Mouse (Mus musculus) adrenal gland, adult 18-20 months (tissue): Measurements from ENCODE around the gene Alkbh1. TPM values are rescaled to one million over a fixed set of nuclear protein-coding genes. Genes with fewer than 3 reads are reported as not detected.
A peak's percentile ranks its signal among the peaks of the same experiment; 100 is the strongest.

Experiments used
- DNase-seq, 2 experiments: peaks; one replicate each; pipeline ENCODE4 v3.0.0; 2021 to 2022; ENCODE audit warnings: low spot score in 2 of 2
- total RNA-seq, 2 experiments: library from RNA; stranded (reverse); gene quantifications; 1 replicate in 1 of 2; 2 replicates in 1 of 2; pipeline ENCODE4 v1.2.3; 2021

Gene Alkbh1
- total RNA-seq, 2 experiments from 2014 or later = 24.9 to 25.1 TPM

DNA sequence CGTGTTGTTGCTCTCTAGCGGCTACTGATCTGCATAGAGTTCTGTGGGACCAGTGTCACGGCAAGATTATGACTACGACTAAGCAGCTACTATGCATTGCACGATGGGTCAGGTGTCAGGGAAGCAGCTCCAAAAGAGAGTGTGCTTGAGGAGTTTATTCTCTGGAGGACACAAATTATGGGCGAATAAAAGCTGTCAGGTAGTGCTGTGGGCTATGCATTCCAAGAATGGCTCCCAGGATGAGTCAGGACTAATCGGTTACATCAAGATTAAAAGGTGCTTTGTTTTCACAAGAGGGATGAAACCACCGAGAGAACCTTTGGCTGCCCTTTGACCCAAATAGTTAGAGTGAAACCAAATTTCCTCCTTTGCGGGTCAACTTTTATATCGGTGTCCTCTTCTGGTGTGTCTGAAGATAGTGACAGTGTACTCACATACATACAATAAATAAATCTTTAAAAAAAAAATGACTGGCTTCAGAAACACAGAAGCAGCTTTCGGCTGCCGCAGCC, 23.8 kb downstream of the Alkbh1 start:
- no peak for DNase-seq

DNA sequence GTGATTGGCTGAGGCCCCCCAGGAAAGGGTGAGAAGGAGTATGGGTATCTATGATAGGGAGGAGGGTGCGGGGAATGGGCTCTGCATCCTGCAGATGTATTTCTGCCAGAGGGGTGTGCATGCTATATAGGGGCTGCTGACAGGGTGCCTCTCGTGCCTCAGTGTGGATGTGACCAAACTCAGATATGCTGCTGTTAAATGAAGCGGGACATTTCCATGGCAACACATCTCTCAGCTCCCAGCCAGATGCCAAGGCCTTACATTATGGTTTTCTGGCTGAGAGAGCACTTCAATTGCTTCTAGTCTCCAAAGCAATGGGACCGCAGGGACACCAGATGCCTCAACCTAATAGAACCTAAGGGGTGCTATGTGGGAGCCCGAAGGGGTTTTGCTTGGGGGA, 24.9 kb downstream of the Alkbh1 start:
- no peak for DNase-seq

DNA sequence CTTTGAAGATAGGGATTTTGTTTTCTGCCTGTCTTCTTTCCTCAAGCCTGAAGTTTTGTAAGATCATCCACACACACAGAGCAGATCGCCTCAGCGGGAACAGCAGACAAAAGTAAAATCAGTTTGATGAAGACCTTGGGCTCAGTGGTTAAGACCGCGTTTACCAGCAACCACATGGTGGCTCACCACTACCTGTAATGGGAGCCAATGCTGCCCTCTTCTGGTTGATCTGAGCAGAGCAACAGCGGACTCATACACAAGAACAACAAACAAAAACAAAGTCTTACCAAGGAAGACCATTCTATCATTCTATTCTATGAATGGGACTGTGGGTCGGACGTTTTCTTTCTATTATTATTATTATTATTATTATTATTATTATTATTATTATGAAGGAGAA, 27.1 kb downstream of the Alkbh1 start:
- DNase-seq = peak; percentile 56 to 64

DNA sequence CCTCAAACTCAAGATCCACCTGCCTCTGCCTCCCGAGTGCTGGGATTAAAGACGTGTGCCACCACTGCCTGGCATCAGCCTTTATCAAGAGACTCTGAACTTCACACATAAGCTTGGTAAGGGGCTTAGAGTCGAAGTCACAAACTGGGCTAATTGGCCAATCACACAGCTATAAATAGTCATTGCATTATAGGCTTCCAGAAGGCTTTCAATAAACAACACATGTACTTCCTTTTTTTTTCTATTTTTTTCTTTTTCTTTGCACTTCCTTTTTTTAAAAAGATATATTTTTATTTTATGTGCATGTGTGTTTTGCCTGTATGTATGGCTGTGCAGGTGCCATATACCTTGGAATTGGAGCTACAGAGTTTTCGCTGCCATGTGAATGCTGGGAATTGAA, 28.5 kb downstream of the Alkbh1 start:
- DNase-seq = no peak

DNA sequence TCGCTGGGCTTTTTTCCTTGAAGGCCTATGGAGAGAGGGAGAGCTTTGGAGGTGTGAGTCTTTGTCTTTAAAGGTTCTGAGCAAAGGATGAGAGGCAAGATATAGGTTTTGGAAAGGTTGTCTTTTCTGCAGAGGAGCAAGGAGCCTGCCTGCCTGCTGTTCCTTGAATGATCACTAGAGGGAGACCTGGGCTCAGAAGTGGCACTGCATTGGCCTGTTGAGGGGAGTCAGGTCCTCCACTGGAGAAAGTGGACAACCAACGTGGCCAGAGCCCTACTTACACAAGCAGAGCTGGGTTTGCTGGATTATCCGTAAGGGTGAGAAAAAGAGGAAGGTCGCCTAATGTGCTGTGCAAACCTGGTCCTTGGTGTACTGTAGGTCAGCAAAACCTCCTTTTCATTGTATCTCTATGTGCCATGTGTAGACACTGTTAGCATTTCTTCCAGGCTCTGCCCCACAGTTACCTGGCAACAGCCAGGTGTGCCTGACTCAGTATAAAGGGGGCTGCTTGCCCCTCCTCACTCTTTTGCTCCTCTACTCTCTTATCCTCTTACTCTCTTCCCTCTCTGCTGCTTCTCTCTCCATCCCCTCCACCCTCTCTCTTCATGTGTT, 30.5 kb downstream of the Alkbh1 start:
- DNase-seq = peak; percentile 73 to 74

DNA sequence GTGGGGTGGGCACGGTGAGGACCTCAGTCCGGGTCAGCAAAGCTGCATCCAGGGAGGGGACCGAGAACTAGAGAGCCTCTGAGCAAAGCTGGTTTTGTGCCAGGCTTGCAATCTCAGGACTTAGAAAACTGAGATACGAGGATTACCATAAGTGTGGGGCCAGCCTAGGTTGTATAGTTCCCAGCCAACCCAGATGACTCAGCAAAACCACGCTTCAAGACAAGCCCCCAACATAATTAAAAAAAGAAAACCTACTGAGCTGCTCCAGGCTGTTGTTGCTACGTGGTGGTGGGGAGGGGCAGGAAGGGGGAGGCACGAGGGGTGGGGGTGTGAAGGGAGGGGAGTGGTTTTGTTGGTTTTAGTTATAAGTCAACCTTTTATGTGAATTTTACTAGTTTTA, 32.8 kb downstream of the Alkbh1 start:
- DNase-seq = no peak

DNA sequence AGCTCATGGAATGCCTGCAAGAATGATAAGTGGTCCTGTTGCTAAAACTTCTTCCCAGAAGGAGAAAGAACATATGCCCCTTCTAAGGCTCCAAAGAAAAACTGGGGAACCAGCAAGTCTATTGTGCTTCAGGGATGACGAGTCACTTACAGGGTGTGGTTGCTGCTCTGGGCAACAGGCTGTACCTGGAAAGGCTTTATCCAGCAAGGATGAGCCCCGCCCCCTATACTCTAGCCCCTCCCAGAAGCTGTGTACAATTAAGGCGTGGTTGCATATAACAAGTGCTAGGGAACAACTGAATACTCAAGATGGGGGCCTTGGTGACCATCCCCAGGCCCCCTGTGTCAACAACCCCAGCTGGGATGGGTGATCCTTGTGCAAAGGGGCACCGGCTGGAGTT, 34.7 kb downstream of the Alkbh1 start:
- no peak for DNase-seq

DNA sequence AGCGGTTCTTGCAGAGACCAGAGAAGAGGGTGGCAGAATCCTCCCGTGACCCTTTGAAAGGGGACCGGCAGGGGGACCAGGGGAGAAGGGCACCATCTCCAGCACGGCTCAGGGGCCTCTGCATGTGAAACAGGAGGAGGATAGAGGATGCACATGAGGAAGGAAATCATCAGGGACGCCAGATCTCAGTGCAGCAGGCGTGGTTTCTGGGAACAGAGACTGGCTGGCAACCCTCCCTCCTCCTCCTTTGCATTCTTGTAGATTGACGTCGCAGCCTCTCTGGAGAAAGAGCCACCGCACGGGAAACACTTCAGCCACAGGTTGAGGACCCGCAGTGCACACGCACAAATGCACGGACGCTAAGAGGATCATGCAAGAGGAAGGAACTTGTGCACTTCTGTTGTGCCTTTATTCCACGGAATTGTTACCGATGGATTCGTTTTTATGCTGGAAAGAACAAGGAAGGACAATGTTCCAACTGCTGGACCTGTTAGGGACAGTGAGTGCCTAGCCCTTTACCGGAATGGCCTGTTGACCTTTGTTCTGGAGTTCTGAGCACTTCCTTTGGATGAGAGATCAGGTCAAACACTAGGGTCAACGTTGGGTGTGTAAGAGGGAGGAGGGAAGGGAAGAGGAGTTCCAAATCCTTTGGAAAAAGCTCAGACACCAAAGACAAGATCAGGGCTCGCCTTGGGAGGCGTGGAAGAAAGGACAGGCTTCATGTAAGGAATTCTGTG, 35.8 kb downstream of the Alkbh1 start:
- DNase-seq = peak; percentile 40 to 57

DNA sequence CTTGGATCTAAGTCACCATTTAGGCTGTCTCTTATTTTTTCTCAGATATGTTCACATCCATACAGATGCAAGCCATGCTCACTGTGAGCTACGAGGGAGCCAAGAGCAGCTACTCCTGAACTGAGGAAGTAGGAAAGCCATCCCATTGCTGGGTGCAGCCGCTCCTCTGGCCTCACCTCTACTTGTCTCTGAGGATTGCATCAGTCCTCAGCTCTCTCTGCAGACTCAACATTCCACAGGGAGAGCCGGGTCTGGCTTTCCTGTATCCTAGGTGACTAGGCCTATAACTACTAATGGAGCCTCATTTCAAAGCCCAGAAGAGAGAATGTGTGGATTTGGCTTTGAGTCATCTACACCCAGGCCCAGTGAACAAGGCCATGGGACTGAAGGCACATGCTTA, 38.1 kb downstream of the Alkbh1 start:
- DNase-seq = no peak

DNA sequence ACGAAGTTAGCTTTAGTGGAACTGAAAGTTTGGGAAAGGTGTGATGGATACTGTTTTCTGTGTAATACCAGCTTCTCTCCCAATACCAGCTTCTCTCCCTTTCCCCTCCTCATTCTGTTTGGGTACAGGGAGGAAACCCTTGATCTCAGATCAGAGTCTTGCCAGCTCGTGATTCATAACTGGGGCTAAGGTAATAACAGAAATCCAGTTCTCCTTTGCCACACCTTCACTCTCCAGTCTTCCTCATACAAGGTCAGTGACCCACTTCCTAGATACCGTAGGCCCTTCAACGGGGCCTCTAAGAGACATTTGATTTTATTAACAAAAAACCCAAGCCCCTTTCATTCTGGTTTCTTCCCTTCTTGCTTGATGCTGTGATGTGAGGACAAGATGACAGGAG, 38.7 kb downstream of the Alkbh1 start:
- no peak for DNase-seq

DNA sequence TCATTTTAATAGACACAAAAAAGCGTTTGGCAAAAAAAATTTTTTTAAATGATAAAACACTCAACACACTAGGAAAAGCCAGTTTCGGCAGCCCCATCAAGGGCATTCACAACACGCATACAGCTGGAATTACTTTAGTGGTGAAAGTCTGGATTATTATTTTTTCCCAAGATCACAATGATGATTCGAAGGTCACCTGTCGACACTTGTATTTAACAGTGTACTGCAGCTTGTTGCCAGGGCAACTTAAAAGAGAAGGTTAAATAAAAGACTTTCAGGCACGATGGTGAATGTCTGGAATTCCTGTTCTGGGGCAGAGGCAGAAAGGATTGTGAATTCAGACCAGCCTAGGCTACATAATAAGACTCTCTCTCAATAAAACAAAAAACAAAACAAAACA, 41.9 kb downstream of the Alkbh1 start:
- DNase-seq = no peak

DNA sequence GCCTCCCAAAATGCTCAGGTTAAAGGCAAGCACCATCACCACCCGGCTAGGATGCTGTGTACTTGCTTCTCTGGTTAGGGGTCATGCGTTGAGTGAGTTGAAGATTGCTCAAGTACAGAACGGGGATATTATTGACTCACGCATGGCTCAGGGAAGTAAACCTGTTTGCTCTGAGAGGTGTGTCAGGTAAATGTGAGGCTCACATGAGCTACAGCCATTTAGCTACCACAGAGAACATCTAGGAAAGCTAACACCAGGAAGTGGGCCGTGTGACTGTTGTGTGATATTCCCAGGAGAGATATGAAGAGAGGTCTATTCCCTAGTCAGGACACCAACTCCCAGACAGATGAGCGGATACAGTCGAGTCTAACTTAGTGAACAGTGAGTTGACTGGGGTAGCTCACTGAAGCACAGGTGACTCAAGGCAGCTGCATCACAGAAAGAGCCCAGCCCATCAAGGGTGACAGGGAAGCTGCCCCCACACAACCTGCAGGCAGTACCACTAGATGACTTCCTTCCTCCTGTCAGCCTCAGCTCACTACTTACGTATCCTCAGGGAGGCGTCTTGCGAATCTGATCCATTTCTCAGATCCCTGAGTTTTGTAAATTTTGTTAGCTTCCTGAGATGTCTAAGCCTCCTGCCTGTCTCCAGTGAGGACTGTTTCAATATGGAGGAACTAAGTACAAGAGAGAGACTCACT, 44.5 kb downstream of the Alkbh1 start:
- no peak for DNase-seq

DNA sequence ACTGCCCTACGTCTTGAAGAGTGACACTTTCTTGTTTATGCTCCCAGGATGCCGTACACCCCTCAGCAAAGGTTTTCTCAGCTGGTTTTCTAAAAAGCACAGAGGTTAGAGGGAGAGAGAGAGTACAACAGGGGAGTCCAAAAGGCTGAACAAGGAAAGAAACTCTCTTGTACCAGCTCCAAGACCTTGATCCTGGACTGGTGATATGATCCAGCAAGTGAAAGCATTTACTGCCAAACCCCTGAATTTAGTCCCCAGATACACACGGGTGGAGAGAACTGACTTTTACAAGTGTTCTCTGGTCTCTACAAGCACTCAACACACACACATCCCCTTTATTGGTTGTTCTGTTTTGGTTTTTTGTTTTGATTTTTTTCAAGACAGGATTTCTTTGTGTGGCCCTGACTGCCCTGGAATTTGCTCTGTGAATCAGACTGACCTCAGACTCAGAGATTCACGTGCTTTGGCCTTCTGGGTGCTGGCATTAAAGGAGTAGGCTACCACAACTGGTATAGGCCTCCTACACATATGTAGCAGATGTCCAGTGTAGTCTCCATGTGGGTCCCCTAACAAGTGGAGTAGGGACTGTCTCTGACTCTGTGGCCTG, 45.9 kb downstream of the Alkbh1 start:
- DNase-seq = no peak

DNA sequence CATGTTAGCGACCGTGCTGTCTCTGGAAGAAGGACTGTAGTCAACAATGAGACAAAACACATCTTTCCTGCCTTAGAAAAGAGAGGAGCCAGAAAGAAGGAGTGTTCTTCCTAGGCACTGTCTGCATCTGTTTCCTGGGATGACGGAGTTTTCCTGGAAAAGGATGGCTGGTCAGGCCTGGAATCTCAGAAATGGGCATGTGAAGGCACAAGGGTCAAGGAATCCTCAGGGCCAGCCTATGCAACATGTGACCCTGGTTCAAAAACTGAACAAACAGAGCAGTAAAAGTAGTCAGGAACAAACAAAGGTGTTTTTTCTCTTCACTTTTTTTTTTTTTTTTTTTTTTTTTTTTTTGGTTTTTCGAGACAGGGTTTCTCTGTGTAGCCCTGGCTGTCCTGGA, 46.7 kb downstream of the Alkbh1 start:
- no peak for DNase-seq

DNA sequence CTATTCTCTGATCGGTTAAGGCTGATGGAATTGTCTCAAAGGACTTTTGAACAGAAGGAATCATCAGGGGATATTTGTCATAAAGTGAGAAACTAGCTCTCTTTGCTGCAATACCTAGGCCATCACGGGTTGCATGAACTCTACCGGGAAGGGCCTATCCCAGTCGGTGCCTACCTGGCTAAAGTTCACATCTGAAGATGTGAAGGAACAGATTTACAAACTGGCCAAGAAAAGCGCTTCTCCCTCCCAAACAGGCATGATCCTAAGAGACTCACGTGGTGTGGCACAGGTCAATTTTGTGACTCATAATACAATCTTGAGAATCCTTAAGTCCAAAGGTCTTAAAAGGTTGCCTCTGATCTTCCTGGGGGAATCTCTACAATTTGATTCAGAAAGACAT, 49.5 kb downstream of the Alkbh1 start:
- no peak for DNase-seq

DNA sequence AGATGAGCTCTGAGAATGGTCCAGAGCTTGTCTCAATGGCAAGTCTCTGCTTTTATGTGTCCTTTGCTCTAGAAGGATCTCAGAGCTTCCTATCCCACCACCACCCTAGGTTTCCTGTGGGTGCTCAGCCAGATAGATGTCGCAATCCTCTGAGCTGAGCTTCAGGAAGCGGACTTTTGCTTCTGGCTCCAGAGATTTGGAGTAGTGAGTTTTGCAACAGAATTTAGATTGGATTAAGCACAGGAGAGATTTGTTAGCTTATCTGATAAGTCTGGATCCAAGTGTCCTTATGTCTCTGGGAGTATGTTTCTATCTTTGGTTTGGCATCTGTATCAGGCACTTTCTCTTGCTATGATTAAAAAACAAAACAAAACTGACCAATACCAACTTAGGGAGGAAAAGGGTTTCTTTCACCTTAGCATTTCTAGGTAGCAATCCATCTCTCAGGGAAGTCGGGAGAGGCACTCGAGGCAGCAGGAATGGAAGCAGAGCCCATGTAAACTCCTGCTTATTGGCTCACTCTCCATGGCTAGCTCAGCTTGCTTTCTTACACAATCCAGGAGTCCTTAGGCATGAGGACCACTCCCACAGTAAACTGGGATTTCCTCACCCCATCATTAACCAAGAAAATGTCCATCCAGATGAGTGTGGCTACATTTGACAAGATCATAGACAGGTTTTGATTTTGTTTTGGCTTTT, 50.2 kb downstream of the Alkbh1 start:
- DNase-seq = no peak

DNA sequence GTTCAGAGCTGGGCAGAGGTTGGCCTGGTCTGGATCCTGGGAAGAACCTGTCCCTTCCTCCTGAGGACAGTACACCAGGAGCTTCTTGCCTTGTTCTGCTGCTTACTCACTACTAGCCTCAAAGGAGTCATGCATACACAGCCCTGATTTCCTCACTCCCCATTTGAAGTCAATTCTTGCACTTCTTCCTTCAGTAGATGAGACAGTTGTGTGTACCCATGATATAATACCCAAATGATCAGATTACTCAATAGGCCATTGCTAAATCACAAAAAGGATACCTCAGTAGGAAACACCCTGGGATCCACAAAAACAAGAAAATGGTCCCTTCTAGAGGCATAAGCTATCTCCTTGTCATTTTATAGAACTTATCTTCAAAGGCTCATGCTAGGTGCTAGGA, 52.5 kb downstream of the Alkbh1 start:
- no peak for DNase-seq

DNA sequence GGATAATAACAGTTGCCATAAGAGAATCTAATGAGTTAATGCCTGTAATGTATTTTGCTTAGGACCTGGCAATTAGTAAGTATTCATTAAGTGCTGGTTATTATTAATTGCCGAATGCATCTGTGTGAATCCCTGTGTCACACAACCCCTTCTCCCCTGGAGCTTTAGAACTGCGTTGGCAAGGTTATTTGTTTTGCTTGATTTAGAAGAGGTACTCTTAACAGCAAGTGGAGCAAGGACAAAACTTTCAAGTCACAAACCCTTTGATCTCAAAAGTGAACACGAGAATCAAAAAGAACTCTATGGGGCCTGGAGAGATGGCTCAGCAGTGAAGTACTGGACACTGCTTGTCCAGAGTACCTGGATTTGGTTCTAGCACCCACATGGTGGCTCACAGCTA, 54.6 kb downstream of the Alkbh1 start:
- no peak for DNase-seq

DNA sequence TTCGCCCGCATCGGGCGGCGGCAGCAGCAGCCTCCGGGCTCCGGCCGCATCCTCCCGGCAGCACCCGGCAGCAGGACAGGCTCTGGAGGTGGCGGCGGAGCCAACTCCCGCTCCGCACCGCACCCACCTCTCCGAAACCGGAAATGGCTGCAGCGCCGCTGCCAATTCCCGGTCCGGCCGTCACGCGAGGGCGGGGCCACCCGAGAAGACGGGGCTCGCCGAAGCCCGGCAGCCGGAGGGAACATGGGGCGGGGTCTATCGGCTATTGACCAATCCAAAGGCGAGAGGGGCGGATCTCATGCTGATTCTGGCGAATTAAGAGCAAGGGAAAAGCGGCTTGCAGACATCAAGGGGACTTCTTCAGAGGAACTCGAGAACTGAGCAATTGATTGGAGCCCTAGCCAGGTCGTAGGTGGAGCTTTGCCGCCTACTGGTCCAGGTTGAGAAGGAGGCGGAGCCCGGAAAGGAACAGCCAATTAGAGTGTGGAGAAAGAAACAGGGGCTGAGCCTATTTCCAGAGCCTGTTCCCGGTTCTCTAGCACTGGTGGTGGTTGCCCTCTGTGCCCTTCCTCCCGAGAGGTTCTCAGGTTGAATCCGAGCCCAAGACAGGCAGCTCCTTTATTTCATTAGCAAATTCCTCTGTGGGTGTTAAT, 55.6 kb downstream of the Alkbh1 start, which contains the start of gene Sptlc2:
TSS of gene Sptlc2 (minus strand) at position 234 of the 653 bp plus-strand sequence.
- peak; percentile 97 for DNase-seq
